Mouse (Mus musculus) B cell, adult 2 months (primary cell): ENCODE measurements around the gene Patl2.
"Not testable (repeated sequence)": the region's sequence is repeated elsewhere in the genome, so short reads cannot be mapped to it uniquely, and the experiment has no call there.

ENCODE experiments used
- DNase-seq, 2 experiments: peaks; one replicate each; pipeline ENCODE4 v3.0.0; 2022

Patl2 gene

DNA sequence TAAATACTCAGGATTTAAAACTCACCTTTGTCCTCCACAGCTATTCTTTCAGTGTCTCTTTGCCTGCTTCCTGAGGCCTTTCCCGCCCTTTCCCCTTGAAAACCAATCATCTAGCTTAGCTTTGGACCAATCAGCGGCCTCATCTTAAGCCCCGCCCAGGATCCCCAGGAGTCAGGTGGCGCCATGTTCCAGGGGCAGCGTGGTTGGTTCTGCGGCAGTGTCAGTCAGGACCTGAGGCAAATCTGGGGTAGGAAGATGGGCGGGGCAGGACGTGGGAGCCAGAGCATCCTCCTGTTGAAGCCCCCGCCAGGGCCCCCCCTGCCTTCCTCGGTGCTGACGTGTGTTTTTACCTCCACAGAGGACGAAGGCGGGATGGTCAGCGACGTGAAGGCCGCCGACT, at the start of gene Patl2, which contains the start of gene Terb2:
Patl2 (minus strand) TSS at position 84 of the 400 bp plus-strand sequence.
Terb2 (plus strand) TSS at position 167 of the 400 bp plus-strand sequence.
- DNase-seq = no peak

GRCm38 (mm10) chr2:122235425-122235824, 49.4 kb upstream of the Patl2 start:
- no peak for DNase-seq

DNA sequence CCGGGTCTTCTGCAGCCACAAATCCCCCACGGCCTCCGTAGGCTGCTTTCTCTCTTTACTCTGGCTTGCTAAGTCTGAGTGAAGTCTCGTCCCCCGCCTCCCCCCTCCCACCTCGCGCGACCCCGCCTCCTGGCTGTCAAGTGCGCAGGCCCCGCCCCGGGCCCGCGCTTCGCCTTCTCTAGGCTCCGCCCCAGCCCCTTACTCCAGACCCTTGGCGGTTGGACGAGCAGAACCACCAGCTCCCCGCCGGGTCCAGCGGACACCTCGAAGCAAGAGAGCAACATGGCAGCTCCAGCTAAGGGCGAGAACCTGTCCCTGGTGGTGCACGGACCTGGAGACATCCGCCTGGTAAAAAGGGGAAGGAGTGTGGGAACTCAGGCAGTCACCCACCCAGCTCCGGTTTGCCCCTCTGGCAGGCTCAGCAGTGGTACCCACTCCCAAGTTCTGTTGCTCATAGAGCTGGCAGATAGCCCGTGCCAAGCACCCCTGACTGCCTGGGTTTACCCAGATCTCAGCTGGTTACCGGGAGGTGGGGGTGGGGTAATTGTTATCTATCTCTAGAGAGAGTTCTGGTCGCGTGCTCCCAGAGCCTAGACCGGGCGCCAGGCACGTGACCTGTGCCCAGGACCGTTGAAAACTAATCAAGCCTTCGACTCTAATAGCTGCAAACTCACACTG, 48.8 kb upstream of the Patl2 start, which contains the start of gene Sord:
Sord (plus strand) TSS at position 139 of the 678 bp plus-strand sequence.
- DNase-seq = peak; percentile 64 to 69

GRCm38 (mm10) chr2:122233759-122234557, 48.0 kb upstream of the Patl2 start:
- no peak for DNase-seq

DNA sequence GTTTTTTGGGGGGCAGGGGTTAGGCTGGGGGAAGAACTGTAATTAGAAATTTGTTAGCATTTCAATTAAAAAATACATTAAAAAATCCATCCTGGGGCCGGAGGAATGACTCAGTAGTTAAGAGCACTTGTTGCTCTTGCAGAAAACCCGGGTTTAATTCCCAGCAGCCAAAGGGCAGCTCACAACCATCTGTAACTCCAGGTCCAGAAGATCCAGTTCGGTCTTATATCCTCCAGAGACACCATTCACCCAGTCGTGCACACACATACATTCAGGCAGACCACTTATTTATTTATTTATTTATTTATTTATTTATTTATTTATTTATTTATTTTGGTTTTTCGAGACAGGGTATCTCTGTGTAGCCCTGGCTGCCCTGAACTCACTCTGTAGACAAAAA, 47.4 kb upstream of the Patl2 start:
- DNase-seq = no peak

DNA sequence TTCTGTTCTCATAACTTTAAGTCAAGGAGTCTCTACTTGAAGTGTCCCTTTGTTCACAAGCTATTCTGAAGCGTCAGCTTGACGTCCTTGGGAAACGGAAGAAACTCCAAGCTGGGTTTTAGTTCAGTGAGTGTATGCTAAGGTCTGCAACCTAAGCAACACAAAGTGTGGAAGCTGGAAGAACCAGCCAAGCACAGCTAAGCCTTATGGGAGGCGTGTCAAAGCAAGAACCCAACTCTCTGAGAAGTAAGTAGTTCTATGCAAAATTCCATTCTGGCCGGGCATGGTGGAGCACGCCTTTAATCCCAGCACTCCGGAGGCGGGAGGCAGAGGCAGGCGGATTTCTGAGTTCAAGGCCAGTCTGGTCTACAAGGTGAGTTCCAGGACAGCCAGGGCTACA, 45.6 kb upstream of the Patl2 start:
- no peak for DNase-seq

DNA sequence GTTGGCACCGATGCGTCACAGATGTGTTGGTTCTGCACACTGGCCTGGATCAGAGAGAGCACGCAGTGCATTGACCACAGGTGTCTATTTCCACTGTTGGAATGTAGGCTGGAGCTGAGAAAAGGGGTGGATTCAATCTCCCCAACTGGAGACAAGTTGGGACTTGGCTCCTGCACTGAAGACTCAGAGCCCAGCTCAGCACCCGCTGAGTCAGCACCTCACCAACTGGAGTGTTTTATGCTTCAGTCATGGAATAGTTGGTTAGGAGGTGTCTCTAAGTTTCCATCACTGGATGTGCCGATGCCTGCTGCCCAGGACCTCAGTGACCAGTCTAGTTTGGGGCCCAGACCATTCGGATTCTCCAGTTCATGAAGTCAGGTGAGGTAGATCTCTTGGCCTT, 44.4 kb upstream of the Patl2 start:
- no peak for DNase-seq

DNA sequence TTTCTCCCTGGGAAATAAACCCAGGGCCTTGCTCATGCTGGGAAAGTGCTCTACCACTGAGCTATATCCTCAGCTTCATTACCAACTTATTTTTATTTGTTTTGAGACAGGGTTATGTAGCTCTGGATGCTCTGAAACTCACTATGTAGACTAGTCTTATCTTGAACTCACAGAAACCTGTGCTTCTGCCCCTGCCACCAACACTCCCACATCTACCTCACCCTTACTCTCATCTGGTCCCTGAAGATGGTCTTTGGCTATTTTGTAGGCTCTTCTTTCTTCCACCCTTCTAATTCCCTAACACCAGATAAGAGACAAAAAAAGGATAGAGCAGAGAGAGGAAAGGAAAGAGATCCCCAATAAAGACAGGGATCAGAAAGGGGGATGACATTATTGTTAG, 37.7 kb upstream of the Patl2 start:
- DNase-seq = no peak

GRCm38 (mm10) chr2:122222272-122222671, 36.3 kb upstream of the Patl2 start:
- peak; percentile 21 to 24 for DNase-seq

DNA sequence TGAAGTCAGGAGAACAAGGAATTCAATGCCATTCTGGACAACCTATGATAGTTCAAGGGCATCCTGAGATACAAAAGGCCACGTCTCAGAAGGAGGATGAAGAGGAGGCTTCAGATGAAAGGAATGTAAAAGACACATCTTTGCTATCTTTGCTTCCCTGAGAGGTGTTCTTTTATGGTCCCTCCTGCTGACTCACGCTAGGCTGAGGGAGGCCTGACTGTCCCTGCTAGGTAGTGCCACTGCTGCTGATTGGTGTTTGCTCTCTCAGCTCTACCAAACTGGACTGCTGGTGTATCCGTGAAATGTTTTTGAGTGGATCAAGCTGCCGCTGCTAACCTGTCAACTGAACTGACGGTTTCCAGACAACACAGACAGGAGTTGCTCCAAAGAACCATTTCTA, 35.8 kb upstream of the Patl2 start:
- no peak for DNase-seq

DNA sequence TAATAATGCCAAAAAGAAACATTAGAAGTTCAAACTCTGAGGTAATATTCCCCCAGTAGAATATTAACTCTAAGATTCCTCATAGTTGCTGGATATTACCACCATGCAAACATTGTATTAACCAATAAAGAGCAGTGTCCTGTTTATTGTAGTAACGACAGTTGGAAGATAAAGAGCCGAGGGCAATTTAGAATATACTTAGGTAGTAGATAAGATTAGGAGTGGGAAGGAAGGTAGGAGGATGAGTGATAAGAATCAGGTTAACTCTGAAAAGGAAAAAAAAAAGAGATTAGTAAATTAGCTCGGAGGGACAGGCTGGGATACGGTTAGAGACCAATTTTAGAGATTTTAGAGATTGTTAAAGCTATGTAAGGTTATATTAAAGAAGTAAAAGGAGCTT, 35.4 kb upstream of the Patl2 start:
- no peak for DNase-seq

DNA sequence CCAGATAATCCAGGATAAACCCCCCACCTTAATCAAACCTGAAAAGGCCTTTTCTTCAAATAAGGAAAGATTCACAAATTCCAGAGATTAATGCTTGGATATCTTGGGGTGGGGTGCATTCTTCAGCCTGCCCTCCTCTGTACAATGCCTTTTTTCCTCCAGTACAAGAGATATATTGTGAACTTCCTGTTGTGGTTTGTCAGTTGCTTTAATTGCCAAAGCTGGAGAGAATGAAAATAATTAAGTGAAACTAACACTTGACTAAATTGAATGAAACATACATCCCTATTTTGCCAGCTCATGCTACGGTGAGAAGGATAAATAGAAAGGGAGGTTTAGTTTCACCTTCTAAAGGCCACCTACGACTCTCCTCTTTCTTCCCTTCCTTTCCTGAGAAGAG, 32.2 kb upstream of the Patl2 start:
- DNase-seq = no peak

DNA sequence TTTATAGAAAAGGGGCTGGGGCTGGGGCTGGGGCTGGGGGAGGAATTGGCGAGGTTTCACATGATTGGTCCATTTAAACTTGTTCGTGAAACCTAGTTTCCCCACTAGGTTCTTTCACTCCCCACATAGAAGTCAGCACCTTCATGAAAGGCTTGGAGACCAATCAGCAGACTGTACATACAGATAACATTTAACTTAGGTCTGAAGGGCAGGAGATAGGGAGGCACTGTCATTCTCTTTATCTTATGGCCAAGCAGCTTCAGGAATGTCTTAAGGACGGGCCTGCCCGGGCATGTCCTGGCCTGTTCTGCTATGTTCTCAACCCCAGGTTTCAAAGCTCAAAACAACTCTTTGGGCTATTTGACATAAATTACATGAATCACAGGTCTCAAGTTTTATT, 31.1 kb upstream of the Patl2 start:
- not testable (repeated sequence) for DNase-seq

DNA sequence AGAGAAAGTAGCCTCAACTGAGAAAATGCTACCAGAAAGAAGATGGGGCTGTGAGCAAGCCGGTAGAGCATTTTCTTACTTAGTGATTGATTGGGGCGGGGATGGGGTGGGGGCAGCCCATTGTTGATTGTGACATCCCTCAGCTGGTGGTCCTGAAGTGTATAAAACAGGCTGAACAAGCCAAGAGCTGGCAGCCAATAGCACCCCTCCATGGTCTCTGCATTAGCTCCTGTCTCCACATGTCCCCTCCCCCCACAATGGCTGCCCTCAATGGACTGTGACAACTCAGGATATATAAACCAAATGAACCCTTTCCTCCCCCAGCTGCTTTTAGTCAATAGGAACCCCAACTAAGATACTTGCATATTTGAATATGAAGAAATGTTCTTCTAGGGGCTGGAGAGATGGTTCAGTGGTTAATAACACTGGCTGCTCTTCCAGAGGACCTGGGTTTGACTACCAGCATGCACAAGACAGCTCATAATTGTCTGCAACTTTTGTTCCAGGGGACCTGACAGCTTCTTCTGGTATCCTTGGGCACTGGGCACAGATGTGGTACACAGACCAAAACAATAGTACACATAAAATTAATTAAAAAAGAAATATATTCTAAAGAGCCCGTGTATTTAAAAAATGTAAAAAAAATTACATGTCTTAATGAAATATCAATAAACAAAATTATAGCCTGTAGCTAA, 24.7 kb upstream of the Patl2 start:
- DNase-seq = no peak

- DNase-seq = no peak
Observed at GRCm38 (mm10) chr2:122206440-122207107, 20.6 kb upstream of the Patl2 start.

DNA sequence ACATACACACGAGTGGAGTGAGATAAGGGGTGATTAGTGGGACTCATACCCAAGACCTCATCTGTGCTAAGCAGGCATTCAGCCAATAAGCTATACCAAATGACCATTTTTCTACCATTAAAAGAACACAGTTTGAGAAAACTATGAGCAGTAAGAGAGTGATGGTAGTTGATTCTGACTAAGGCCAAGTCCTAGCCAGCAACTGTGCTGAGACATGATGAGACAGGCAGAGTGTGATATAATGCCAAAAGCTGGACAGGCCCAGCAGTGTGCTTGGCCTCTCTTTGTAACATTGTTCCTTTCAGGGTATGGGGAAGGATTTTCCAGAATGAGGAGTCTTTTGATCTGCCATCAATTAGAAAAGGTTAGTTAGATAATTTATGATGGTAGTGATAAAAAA, 15.5 kb upstream of the Patl2 start:
- no peak for DNase-seq

DNA sequence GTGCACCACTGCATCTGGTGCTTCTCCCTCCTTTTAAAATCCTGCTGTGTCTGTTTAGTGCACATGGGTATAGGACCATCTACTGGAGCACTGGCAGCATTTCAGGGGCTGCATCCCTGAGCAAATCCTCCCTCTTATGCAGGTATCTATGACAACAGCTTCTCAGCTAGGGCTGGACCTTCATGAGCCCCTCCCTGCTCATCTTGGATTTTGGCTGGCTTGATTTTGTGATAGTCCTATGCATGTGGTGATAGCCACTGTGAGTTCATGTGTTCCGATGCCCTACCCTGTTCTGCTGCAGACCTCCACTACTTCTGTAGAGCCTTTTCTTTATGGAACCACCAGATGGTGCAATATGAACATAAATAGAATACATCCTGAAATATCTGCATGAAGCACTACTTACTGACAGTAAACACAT, 8.5 kb upstream of the Patl2 start:
- DNase-seq = no peak

- no peak for DNase-seq
Observed at GRCm38 (mm10) chr2:122191849-122192248, 5.9 kb upstream of the Patl2 start.

DNA sequence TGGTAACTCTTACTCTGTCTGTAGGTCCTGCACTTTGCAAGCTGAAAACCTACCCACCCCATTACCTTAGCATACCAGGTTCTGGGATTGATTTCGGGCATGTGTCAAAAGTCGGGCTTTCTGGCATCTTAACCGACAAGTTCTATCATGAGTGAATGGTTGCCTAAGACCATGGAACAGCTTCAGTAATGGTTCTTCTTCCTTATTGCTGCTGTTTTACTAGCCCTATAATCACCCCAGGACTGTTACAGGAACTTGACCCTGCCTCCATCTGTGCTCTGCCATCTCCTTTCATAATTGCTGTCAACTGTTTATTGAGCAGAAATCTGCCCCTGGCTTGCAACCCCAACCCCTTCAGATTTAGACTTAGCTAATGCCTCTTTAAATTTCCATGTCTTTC, 762 bp upstream of the Patl2 start:
- no peak for DNase-seq

DNA sequence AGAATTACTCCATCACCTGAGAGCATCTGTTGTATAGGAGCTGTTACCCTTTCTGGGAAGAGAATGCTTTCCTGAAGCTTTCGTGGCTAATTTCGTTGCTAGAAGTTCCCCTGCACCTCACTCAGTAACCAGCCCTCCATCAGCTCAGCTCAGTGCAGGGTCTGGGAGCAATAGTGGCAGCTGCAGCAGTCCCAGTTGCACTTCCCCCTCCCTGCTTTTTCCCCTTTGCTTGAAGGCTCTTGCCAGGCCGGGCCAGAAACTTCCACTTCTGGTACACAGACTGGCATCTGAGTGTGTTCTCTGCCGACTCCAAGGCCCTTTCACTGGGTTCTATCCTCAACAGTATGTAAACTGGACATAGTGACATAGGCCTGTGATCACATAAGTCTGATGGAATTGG, 903 bp downstream of the Patl2 start:
- no peak for DNase-seq

GRCm38 (mm10) chr2:122180051-122180822, 5.8 kb downstream of the Patl2 start:
- DNase-seq = no peak

- no peak for DNase-seq
Observed at GRCm38 (mm10) chr2:122172188-122172587, 13.8 kb downstream of the Patl2 start.
